Mouse (Mus musculus) lung, postnatal 0 days (tissue): Measurements from ENCODE around the gene Atp10b. TPM values are rescaled to one million over a fixed set of nuclear protein-coding genes. Genes with fewer than 3 reads are reported as not detected.

ENCODE experiments used
- ATAC-seq: fragments of 200-750 bp; cut with Nextera tagmentation; 2 replicates; pipeline ENCODE4 v1.8.0; 2017; ENCODE audit warnings: moderate library complexity
- DNase-seq: peaks from one replicate; pipeline ENCODE4 v3.0.0-alpha.2; 2016; ENCODE audit warnings: low spot score
- H3K27ac ChIP-seq: fragments of 300-500 bp; sonication (generic); 2 replicates; pipeline ENCODE4 v1.5.1; 2014; ENCODE audit warnings: antibody characterized with exemption, mild to moderate bottlenecking, low read length, mixed read lengths
- H3K27me3 ChIP-seq: fragments of 300-500 bp; sonication (generic); replicated peaks from 2 replicates; pipeline ENCODE4 v1.6.1; 2014; ENCODE audit warnings: low read length, mixed read lengths; ENCODE audit not compliant: insufficient read depth
- H3K36me3 ChIP-seq: fragments of 300-500 bp; sonication (generic); 2 replicates; pipeline ENCODE4 v1.6.1; 2014; ENCODE audit warnings: low read length, mixed read lengths; ENCODE audit not compliant: insufficient read depth
- H3K4me1 ChIP-seq: fragments of 300-500 bp; sonication (generic); 2 replicates; pipeline ENCODE4 v1.6.1; 2014; ENCODE audit warnings: antibody characterized with exemption, low read depth, low read length, mixed read lengths; ENCODE audit not compliant: insufficient read depth
- H3K4me2 ChIP-seq: fragments of 300-500 bp; sonication (generic); replicated peaks from 2 replicates; pipeline ENCODE4 v1.6.1; 2014; ENCODE audit warnings: low read depth, mild to moderate bottlenecking, low read length, moderate library complexity, mixed read lengths
- H3K4me3 ChIP-seq: fragments of 300-500 bp; sonication (generic); 2 replicates; pipeline ENCODE4 v1.5.1; 2014; ENCODE audit warnings: low read depth, low read length
- H3K9ac ChIP-seq: fragments of 300-500 bp; sonication (generic); replicated peaks from 2 replicates; pipeline ENCODE4 v1.6.1; 2014; ENCODE audit warnings: low read depth, mild to moderate bottlenecking
- H3K9me3 ChIP-seq: fragments of 300-500 bp; sonication (generic); 2 replicates; pipeline ENCODE4 v1.6.1; 2016; ENCODE audit warnings: low read length, mixed read lengths
- CTCF ChIP-seq: IDR thresholded peaks from 2 replicates; pipeline ENCODE4 v1.5.1; 2016; ENCODE audit warnings: antibody characterized with exemption, mild to moderate bottlenecking
- EP300 ChIP-seq: IDR thresholded peaks from 2 replicates; pipeline ENCODE4 v1.6.1; 2016; ENCODE audit warnings: antibody characterized with exemption, mild to moderate bottlenecking, control low read depth
- WGBS: fragments of 180-500 bp; shearing (Covaris S2); extraction: QIAGEN DNeasy Blood & Tissue Kit; methylation state at CpG from one replicate; pipeline ENCODE4 v1.1.7; 2014; 5-methylcytosine and 5-hydroxymethylcytosine counted together
- polyA plus RNA-seq: library from polyadenylated mRNA; unstranded; fragments of >200 nt; fragmentation: Nextera tagmentation; extraction: Ambion mirVana; gene quantifications from 2 replicates; pipeline ENCODE4 v1.2.1, GENCODE M21; 2015

Gene Atp10b
- polyA plus RNA-seq, 1 experiment from 2014 or later, result 0.16 TPM

DNA sequence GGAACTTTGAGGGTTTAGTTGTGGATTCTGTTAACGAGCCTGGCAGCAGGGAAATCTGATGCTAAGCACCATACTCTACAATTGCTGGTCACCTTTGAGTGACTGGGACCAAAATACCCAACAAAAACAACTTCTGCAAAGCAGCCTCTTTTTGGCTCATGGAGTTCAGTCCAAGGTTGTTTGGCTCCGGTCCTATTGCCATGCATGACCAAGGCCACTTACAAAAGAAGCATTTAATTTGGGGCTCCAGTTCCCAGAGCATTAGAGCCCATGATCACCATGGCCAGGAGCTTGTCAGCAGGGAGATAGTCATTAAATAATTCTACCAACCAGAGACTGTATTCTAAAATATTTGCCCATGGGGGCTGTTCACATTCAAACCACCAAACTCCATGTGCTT, 2.3 kb upstream of the Atp10b start:
- TF ChIP-seq CTCF, result no peak
- no peak for TF ChIP-seq EP300
- ATAC-seq (no peak), DNase-seq (no peak)
- no peak overlapping the region for H3K4me2 ChIP-seq
- H3K9me3 ChIP-seq, result no peaks in the 10 kb centered on the region
- H3K4me3 ChIP-seq, result no peak overlapping the region
- no peak overlapping the region for H3K27ac ChIP-seq
- H3K27me3 ChIP-seq, result no peaks in the 10 kb centered on the region
- H3K36me3 ChIP-seq, result no peaks in the 10 kb centered on the region
- H3K4me1 ChIP-seq, result no peaks in the 10 kb centered on the region
- 75% methylated on average over 2 of the region's 2 CpGs for WGBS
- H3K9ac ChIP-seq, result no peak overlapping the region

DNA sequence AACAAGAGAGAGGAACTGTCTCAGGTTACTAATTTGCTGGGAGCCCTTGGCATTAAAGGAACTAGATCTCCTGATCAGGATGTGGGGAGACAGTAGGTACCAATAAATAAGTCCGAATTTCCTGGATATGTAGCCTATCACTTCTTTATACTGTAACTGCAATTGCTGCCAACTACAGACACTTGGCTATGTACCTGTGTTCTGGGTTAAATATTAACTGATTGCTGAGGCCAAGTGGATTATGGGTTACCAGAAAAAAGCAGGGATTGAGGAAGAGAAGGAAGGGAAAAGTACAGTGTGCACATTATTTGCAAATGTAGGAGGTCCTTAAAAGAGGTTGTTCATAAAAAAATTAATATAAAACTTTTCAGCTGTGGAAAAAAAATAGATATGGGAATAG, 1.3 kb upstream of the Atp10b start:
- H3K27me3 ChIP-seq, result no peaks in the 10 kb centered on the region
- WGBS, result 55% methylated on average over 1 of the region's 1 CpGs
- TF ChIP-seq EP300 (no peak), CTCF (no peak)
- no peak overlapping the region for H3K4me3 ChIP-seq
- DNase-seq (no peak), ATAC-seq (no peak)
- H3K36me3 ChIP-seq, result no peaks in the 10 kb centered on the region
- H3K4me1 ChIP-seq, result no peaks in the 10 kb centered on the region
- H3K9ac ChIP-seq, result no peak overlapping the region
- H3K27ac ChIP-seq, result no peak overlapping the region
- no peak overlapping the region for H3K4me2 ChIP-seq
- H3K9me3 ChIP-seq, result no peaks in the 10 kb centered on the region

DNA sequence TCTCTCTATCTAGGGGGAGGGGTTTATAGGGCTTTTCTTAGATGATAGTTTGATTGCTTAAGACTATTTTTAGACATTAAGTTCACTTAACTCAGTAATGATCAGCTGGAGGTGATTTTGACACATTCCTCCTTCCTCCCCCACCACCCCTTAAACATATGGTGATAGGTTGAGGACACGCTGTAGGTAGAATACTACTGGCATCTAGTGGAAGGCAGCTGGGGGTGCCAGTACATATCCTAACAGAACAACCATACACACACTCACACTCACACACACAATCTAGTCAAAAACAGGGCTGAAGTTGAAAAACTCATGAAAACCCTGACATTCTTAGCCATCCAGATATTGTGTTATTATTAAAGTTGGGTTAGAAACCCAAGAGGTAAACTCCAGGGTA, 5.3 kb downstream of the Atp10b start:
- ATAC-seq (no peak), DNase-seq (no peak)
- no peaks in the 10 kb centered on the region for H3K36me3 ChIP-seq
- no peaks in the 10 kb centered on the region for H3K4me1 ChIP-seq
- TF ChIP-seq CTCF (no peak), EP300 (no peak)
- no peak overlapping the region for H3K27ac ChIP-seq
- H3K4me3 ChIP-seq, result no peak overlapping the region
- H3K4me2 ChIP-seq, result no peak overlapping the region
- H3K9ac ChIP-seq, result no peak overlapping the region
- no peaks in the 10 kb centered on the region for H3K27me3 ChIP-seq
- 71% methylated on average over 1 of the region's 1 CpGs for WGBS
- H3K9me3 ChIP-seq, result no peaks in the 10 kb centered on the region

DNA sequence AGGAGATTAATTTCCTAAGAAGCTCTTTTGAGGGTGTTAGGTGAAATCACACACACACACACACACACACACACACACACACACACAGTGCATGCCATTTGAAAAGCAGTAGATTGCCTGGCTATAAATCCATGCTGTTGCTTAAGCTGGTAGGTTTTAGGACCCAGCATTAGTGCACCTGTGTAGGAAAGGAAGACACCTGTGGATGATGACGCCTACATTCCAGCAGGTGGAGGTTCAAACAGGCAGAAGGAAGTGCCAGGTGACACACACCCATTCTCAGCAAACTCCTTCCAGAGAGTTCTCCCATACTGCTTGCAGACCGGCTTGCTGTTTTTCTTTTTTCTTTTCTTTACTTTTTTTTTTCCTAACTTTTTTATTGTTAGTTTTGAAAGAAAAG, 5.7 kb downstream of the Atp10b start:
- no peak overlapping the region for H3K4me3 ChIP-seq
- 60% methylated on average over 2 of the region's 2 CpGs for WGBS
- no peak overlapping the region for H3K4me2 ChIP-seq
- H3K4me1 ChIP-seq, result no peaks in the 10 kb centered on the region
- no peaks in the 10 kb centered on the region for H3K27me3 ChIP-seq
- H3K9me3 ChIP-seq, result no peaks in the 10 kb centered on the region
- ATAC-seq (no peak), DNase-seq (no peak)
- H3K27ac ChIP-seq, result no peak overlapping the region
- TF ChIP-seq CTCF (no peak), EP300 (no peak)
- H3K36me3 ChIP-seq, result no peaks in the 10 kb centered on the region
- no peak overlapping the region for H3K9ac ChIP-seq

DNA sequence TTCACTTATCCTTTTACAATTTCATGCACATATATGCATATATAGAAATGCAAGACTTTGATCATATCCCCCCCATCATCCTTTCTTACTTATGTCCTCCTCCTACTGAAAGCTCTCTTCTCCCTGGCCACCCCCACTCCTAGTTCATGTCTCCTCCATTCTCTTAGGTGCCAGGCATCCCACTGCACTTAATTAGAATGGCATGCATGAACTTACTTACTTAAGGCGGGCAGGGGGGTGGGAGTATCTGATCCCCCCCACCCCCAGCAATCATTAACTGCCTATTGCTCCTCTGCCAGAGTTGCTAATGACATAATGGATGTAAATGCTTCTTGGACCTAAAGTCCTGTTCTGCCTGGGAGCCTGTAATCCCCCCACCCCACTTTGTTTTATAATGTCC, 9.1 kb downstream of the Atp10b start:
- no peak overlapping the region for H3K27ac ChIP-seq
- H3K9ac ChIP-seq, result no peak overlapping the region
- H3K4me1 ChIP-seq, result no peaks in the 10 kb centered on the region
- TF ChIP-seq CTCF (no peak), EP300 (no peak)
- no peak overlapping the region for H3K4me3 ChIP-seq
- ATAC-seq (no peak), DNase-seq (no peak)
- no peaks in the 10 kb centered on the region for H3K36me3 ChIP-seq
- no peaks in the 10 kb centered on the region for H3K27me3 ChIP-seq
- H3K4me2 ChIP-seq, result no peak overlapping the region
- no peaks in the 10 kb centered on the region for H3K9me3 ChIP-seq
- 57% methylated on average over 1 of the region's 1 CpGs for WGBS

DNA sequence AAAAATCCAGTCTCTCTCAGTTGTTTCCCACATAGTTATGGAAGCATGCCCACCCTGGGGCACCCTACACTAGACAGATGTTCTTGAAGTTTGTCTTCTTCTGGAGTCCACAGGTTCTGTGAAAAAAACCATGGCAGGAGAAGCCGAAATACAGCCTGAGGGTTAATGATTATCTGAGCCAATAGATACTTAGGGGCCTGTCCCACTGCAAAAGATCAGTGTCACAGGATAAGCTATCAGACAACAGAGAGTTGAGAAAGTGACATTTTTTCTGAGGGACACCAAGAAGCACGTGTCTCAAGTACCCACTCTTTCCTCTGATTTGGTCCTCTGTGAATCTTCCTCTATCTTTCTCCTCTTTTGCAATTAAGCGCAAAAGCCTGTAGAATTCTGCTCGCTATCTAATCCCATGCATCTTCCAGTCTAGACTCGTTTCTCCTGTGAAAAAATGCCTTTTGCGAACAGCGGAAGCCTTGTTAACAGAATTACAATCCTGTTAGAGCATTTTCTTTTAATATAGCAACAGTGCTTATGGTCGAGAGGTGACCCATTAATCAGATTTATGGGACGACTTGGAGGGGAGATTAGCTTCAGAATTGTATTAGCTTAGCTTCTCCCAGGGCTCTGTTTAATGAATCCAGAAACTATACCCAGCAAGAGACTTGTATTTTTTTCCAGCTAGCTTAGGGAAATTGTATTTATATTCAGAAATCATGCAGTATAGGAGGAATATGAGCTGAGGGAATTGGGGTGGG, 10.7 kb downstream of the Atp10b start:
- Histone ChIP-seq H3K4me3 (no peak overlapping the region), H3K4me2 (no peak overlapping the region), H3K27ac (no peak overlapping the region), H3K27me3 (no peaks in the 10 kb centered on the region), H3K36me3 (no peaks in the 10 kb centered on the region), H3K4me1 (no peaks in the 10 kb centered on the region), H3K9ac (no peak overlapping the region), H3K9me3 (no peaks in the 10 kb centered on the region)
- ATAC-seq (no peak), DNase-seq (no peak)
- WGBS, result 59% methylated on average over 9 of the region's 9 CpGs
- TF ChIP-seq EP300, result no peak

DNA sequence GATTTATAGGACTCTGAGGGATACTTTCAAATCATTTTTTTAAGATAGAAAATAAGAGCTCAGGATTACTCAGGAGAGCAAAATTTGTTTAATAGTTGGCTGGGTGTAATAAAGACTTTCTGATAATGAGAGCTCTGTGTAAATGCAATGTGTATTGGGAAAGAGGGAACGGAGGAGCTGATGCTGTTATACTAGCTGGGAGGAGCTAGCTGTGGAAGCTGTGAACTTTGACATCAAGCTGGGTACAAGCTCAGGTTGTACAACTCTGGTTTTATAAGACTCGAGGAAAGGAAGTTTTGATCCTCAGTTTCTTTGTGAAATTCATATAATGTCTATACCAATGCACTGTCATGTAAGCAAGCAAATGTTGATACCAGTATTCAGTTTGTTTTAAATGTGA, 20.9 kb downstream of the Atp10b start:
- H3K9ac ChIP-seq, result no peak overlapping the region
- ATAC-seq (no peak), DNase-seq (no peak)
- no peaks in the 10 kb centered on the region for H3K27me3 ChIP-seq
- no peaks in the 10 kb centered on the region for H3K9me3 ChIP-seq
- 71% methylated on average over 2 of the region's 2 CpGs for WGBS
- H3K4me1 ChIP-seq, result no peaks in the 10 kb centered on the region
- TF ChIP-seq EP300 (no peak), CTCF (no peak)
- H3K4me2 ChIP-seq, result no peak overlapping the region
- no peak overlapping the region for H3K4me3 ChIP-seq
- no peaks in the 10 kb centered on the region for H3K36me3 ChIP-seq
- no peak overlapping the region for H3K27ac ChIP-seq
